Mouse (Mus musculus): Measurements from ENCODE around the gene Pwp1.
"Not testable (repeated sequence)": the region's sequence is repeated elsewhere in the genome, so short reads cannot be mapped to it uniquely, and the experiment has no call there.

Pwp1 gene

GRCm38 (mm10) chr10:85829085-85829853, at the start of gene Pwp1:
Gene Pwp1 (plus strand): TSS chr10:85829494.
- DNase-seq (ENCODE audit: low spot score in 2 of 2): peak; percentile 15 to 36

DNA sequence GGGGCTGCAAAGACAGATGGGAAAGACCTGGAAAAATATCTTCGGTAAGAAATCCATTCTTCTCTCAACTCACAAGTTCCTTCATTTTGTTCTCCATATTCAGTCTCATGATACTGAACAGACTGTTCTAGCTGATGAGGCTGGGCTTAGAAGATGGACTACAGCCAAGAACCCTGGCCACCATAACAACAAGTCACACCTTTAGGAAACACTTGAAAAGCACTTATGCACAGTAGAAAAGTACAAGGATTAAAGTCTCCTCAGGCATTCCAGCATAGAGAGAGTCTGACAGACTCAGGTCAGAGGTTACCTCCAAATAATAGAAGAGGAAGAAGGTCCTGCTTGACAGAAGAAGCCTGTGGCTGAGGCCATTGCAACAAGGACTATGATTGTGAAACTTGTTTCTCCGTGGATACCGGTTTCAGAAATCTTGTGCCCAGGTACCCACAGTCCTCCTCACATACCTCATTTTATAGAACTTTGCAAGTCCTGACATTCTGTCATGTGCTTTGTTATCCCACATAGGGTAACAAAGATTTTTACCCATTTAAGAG, 7.1 kb upstream of the Pwp1 start:
- DNase-seq (ENCODE audit: low spot score in 2 of 2): not testable (repeated sequence)

DNA sequence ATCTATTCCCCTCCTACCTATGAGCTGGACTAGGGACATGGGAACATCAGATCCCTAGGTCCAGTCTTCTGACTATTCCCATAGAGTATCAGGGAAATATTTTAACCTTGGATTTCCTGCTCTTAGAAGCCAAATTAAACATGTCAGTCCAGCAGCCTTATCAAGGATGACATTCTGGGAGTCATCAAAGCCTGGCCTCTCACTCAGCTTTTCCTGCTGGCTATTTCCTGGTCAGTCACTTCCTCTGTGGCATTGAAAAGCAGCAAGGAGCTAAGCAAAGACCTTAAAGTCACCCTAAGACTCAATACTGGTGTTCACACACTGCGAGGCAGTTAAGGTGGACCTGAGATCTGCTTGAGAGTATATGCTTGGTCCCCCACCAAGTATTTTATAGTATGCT, 5.5 kb upstream of the Pwp1 start:
- DNase-seq (ENCODE audit: low spot score in 2 of 2): not testable (repeated sequence)

DNA sequence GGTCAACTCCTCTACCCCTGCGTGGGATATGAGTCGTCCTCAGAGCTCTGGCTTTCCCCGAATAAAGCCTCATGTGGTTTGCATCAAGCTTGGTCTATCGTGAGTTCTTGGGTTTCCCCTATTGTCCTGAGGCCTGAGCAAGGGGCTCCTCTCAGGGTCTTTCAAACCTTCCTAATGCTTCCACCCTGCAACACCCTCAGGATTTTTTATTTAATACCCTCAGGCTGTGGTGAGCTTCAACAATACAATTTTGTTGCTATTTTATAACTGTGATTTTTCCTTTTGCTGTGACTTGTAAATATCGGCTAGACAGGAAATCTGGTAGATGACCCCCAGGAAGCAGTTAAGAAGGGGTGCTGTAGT, 591 bp upstream of the Pwp1 start:
- not testable (repeated sequence) for DNase-seq (ENCODE audit: low spot score in 2 of 2)

DNA sequence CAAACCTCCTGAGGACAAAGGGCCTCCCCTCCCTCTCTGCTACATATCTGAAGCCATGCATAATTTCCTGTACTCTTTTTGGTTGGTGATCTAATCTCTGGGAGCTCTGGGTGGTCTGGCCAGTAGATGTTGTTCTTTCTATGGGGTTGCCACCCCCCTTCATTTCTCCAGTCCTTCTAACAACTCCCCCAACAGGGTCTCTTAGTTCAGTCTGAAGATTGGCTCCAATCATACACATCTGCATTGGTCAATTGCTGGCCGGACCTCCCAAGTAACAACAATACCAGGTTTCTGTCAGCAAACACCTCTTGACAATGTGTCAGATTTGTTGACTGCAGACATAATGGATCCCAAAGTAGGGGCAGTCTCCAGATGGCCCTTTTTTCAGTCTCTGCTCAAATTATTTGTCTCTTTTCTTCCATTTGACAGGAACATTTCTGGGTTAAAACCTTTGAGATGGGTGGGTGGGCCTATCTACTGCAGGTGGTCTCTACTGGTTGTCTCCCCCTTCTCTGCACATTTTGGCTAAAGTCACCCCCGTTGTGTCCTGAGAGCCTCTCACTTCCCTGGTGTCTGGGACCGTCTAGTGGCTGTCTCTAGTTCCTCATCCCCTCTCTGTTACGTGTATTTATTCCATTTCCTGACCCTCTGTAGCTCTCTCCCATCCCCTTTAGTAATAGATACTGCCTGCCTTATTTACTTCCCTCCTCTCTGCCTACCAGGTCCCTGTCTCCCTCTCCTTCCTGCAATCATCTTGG, 17.0 kb downstream of the Pwp1 start:
- no peak for DNase-seq (ENCODE audit: low spot score in 2 of 2)

DNA sequence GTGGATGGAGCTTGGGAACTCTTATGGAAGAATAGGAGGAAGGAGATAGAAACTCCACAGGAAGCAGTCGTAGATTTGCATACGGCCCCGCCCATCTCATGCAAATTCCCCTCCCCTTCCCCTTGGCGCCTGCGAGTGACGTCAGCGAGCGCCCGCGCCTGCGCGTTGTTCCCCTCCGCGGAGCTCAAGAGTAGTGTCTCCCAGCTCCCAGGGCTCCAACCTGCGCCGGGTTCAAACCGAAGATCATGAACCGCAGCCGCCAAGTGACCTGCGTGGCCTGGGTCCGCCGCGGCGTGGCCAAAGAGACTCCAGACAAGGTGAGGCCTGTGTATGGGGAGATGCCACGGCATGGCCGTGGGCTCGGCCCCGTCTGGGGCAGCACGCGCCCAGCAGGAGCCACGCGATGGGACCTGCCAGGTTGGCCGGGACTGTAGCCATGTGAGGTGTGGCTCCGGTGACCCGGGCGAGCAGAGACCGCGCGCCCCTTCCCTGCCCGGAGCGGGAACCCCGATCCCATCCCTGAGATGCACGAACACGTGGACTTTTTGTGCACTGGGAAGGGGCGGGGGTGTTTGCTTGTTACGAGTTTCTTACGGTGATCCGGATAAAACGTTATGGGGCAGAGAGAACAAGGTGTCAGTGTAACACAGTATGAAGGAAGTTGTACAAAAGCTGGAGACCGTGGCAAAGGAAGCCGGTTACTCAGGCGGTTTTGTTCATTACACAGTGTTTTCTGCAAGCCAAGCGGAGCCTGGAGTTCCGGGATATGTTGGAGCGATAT, 42.6 kb downstream of the Pwp1 start:
- DNase-seq (ENCODE audit: low spot score in 2 of 2): peak; percentile 94

DNA sequence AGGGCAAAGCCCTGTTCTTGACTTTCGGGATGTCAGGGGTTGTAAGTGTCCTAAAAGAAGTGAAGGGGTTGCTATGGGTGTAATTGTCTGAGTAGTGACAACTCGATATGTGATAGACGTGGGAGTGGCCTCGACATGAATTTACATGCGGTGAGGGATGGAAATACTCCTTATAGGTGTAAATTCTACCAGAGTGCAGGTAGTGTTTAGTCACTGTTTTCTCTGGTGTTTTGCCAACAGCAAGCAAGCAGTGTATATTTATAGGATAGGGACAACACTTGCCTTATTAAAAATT, 43.1 kb downstream of the Pwp1 start:
- DNase-seq (ENCODE audit: low spot score in 2 of 2): no peak

DNA sequence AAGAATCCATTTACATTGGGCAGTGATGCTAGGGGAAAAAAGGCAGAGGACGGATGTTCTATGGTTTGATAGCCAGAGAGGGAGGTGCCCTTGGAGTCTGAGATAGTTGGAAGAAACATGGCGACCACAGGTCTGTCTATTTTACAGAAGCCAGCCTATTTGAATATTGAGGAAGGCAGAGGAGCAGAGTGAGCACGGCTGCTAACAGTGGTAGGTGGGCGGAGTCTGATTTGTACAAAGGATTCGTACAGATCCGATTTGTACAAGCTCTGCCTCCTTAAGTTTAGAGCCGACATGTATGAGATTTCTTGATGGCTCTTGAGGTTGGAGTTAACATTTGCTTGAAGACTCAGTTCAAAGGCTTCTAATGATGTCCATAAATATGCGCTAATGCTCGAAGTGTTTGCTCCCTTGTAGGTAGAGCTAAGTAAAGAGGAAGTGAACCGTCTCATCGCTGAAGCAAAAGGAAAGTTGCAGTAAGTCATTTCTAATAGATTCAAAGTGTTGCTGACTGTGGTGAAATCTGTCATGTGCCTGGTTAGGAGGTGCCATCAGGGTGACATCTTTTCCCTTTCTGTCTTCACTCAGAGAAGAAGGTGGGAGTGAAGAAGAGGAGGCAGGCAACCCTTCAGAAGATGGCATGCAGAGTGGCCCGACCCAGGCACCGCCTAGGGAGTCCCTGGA, 44.7 kb downstream of the Pwp1 start:
- DNase-seq (ENCODE audit: low spot score in 2 of 2): no peak

GRCm38 (mm10) chr10:85875812-85876211, 46.5 kb downstream of the Pwp1 start:
- DNase-seq (ENCODE audit: low spot score in 2 of 2): no peak

DNA sequence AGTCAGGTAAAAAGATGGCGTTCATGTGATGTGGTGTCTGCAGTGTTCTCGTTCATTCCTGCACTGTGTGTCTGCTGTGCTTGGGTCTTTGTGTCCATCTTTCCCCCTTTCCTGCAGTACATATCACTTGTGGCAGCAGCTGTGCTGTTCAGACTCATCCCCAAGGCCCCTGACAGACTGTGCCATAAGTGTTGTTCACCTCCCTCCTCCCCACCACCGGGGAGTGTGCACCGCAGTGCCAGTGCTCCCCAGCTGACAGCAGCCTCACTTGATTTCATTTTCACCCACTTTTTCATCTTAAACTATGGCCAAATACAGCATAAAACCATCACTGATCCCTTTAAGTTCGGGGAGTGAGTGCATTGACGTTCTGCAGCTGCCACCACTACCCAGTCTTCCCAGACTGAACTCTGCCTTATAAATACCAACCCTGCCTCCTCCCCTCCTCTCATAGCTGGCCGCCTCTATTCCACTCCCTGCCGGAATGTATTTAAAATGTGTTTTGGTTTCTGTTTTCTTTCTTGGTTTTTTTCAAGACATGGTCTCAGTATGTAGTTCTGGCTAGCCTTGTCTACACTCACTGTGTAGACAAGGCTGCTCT, 50.7 kb downstream of the Pwp1 start:
- DNase-seq (ENCODE audit: low spot score in 2 of 2): no peak

DNA sequence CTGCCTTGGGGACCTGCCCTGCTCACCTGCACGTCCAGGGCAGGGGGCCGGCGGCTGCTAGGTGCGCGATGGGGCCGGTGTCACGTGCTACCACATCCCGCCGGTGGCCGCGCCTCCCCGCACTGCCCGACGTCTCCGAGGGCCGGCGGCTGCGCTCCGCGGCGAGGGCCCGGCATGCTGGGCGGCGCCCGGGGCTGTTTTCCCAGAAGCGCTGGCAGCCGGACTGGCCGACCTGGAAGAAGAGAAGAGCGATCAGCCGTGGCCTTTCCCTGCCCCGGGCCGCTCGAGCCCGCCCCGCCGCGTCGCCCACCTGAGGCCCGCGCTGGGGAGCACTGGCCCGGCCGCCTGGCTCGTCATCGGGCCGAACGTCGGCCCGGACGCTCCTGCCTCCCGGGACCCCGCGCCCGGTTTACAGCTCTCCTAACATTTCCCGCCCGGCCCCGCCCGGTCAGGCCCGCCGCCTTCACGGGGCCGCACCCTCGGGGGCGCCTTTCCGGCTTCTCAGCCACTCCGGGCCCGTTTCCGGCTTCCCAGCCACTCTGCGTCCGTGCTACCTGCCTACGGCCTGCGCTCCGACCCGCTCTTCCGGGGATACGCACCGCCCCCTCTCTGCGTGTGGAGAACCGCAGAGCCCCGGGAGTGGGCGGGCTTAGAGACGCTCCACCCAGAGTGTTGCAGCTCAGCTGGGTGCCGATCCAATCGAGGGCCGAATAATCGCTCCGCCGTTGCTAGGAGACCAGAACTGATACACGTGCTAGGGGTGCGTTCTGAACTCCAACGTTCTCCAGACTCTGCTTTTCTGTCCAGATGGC, 87.4 kb downstream of the Pwp1 start, which contains the start of gene Prdm4:
Prdm4 (minus strand) TSS at position 645 of the 812 bp plus-strand sequence.
- peak; percentile 95 to 98 for DNase-seq (ENCODE audit: low spot score in 2 of 2)

DNA sequence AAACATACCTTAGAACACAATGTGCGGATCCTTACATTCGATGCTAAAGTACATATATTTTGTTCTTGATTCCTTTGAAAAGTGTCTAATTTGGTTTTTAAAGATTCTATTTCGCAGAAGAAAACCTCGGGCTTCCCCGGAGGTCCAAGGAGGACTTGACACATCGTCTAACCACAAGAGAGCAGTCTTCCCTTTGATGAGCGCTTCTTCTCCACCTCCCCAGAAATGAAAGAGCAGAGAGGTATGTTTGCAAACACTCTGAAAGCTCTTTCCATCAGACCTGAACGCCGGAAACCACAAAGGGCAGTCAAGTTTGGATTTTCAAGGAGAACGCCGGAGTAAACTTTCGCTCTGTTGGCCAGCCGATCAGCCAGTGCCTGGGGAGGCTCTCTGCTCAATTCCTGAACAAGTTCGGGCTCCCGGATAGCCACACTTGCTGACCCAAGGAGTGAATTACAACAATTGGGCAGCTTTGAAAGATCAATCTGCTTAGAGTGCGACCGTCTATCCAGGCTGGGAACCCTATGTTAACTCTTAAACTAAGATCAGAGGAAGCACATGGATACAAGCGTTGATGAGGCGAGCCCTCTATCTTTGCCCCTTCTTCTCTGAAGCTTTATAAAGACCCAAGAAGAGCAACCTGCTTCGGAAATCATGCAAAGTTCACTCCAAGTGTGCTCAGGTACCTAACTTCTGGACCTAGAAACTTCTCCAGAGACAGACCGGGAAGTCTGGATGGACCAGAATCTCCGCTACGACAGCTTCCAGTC, 98.6 kb downstream of the Pwp1 start, which contains the start of gene Ascl4:
Ascl4 (plus strand) TSS at position 6 of the 770 bp plus-strand sequence.
- peak; percentile 13 to 19 for DNase-seq (ENCODE audit: low spot score in 2 of 2)

DNA sequence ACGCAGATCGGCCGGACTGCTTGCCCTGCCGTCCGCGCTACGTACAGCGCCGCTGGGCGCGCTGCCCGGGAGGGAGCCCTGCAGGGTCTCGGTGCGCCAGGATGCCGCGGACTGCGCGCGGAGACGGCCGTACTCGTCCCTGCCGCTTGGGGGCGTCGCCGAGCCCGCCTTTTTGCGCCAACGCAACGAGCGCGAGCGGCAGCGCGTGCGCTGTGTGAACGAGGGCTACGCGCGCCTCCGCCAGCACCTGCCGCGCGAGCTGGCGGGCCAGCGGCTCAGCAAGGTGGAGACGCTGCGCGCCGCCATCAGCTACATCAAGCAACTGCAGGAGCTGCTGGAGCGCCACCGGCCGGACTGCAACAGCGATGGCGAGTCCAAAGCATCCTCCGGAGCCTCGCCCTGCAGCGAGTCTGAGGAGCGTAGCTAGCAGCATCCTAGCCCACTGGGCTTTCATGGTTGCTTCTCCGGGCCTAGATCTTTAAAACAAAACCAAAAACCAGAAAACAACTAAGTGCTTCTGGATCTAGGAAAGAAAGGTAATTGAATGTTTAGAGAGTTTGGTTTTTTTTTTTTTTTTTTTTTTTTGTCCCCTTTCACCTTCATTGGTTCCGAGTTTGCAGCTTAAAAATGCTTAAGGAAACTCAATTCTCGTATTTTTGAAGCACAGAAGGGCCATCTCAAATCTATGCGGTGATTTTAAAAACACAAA, 99.4 kb downstream of the Pwp1 start:
- peak; percentile 77 to 85 for DNase-seq (ENCODE audit: low spot score in 2 of 2)

- no peak for DNase-seq (ENCODE audit: low spot score in 2 of 2)
These were observed 99.9 kb downstream of the Pwp1 start for GRCm38 (mm10) chr10:85929208-85929591.

- no peak for DNase-seq (ENCODE audit: low spot score in 2 of 2)
These were observed 100.7 kb downstream of the Pwp1 start for GRCm38 (mm10) chr10:85929962-85930361.

DNA sequence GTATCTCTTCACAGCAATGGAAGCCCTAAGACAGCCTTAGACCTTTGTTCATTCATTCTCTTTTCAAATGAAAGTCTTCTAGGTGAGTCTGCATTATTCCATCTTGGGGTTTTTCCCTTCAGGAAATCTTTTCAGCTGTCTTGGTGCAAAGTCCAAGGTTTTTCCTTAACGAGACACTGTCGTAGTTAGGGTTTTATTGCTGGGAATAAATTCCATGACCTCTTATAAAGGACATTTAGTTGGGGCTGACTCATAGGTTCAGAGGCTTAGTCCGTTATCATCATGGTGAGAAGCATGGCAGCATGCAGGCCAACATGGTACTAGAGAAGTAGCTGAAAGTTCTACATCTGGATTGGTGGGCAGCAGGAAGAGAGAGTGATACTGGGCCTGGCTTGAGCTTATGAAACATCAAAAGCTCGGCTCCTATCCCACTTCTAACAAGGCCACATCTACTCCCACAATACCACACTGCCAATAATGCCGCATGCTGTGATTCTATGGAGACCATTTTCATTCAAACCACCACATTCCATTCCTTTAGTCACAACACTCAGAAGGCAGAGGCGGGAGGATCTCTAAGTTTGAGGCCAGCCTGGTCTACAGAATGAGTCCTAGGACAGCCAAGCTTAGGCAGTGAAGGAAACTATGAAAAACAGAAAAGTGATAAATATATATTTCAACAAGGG, 107.1 kb downstream of the Pwp1 start:
- DNase-seq (ENCODE audit: low spot score in 2 of 2): no peak

Data from frontal cortex, postnatal 36 days (tissue).